Mouse (Mus musculus): ENCODE results near the gene Lrrc29. TPM values are rescaled to one million over a fixed set of nuclear protein-coding genes. Genes with fewer than 3 reads are reported as not detected.

Gene Lrrc29
- polyA plus RNA-seq, 1 experiment from 2014 or later: 2.6 TPM

GRCm38 (mm10) chr8:105264024-105264982, 61.8 kb downstream of the Lrrc29 start, which contains the start of the genes Tradd and Fbxl8:
TSS of gene Tradd (minus strand) at chr8:105264609.
TSS of gene Fbxl8 (plus strand) at chr8:105264648.
- Histone ChIP-seq H3K27ac (no peak within 1 kb of the TSS), H3K4me2 (peak within 1 kb of the TSS; percentile 82), H3K4me3 (replicated peaks) (peak within 1 kb of the TSS; percentile 60), H3K4me1 (peaks cover 44% of the 10 kb centered on the region), H3K27me3 (peaks cover 90% of the 10 kb centered on the region), H3K9ac (peak within 1 kb of the TSS; percentile 54), H3K9me3 (replicated peaks) (no peaks in the 10 kb centered on the region), H3K36me3 (no peaks in the 10 kb centered on the region)
- WGBS: 2% methylated on average over 54 of the region's 54 CpGs
- ATAC-seq (replicated peaks; ENCODE audit: low FRiP score): peak; percentile 71

GRCm38 (mm10) chr8:105263244-105263912, 62.7 kb downstream of the Lrrc29 start:
- no peak overlapping the region for H3K27ac ChIP-seq
- H3K9me3 ChIP-seq (replicated peaks): no peaks in the 10 kb centered on the region
- peaks cover 44% of the 10 kb centered on the region for H3K4me1 ChIP-seq
- no peaks in the 10 kb centered on the region for H3K36me3 ChIP-seq
- H3K27me3 ChIP-seq: peaks cover 90% of the 10 kb centered on the region
- H3K4me2 ChIP-seq: peak overlapping the region; percentile 82
- H3K4me3 ChIP-seq (replicated peaks): peak overlapping the region; percentile 60
- whole genome bisulfite sequencing: 40% methylated on average over 16 of the region's 16 CpGs
- H3K9ac ChIP-seq: no peak overlapping the region
- ATAC-seq (replicated peaks; ENCODE audit: low FRiP score): no peak

MicroRNAs encoded within 50 kb of the gene (microRNA counts, 519-probe panel; counts per million panel counts)
- 1,351 counts per million, percentile 6 among the panel's probes with 10 or more counts for microRNA mmu-miR-328

Small RNA genes within 50 kb of the gene (microRNA-seq; reads per million reads assigned to microRNA genes)
- gene Gm27320 (not detected), gene Mir328 (167 reads per million, percentile 63 among the genes with 10 or more reads in this experiment)

Other genes with a start within 250 kb of the Lrrc29 start
- not detected in 2 replicates for gene Ces3b, start 242.5 kb downstream of the Lrrc29 start, polyA plus RNA-seq (2015; fragmentation: Nextera tagmentation; extraction: Ambion mirVana)
- not detected in 2 replicates for gene Ces4a, start 194.5 kb downstream of the Lrrc29 start, polyA plus RNA-seq (2015; fragmentation: Nextera tagmentation; extraction: Ambion mirVana)
- 67.7 and 73.2 TPM in 2 replicates for gene Cbfb, start 155.6 kb downstream of the Lrrc29 start, polyA plus RNA-seq (2015; fragmentation: Nextera tagmentation; extraction: Ambion mirVana)
- gene D230025D16Rik, start 101.1 kb downstream of the Lrrc29 start, polyA plus RNA-seq (2015; fragmentation: Nextera tagmentation; extraction: Ambion mirVana): 23.8 and 25.2 TPM in 2 replicates
- 9.6 and 13.5 TPM in 2 replicates for gene B3gnt9, start 71.1 kb downstream of the Lrrc29 start, polyA plus RNA-seq (2015; fragmentation: Nextera tagmentation; extraction: Ambion mirVana)
- 20.0 and 24.2 TPM in 2 replicates for gene Tradd, start 61.7 kb downstream of the Lrrc29 start, polyA plus RNA-seq (2015; fragmentation: Nextera tagmentation; extraction: Ambion mirVana)
- 2.3 and 2.7 TPM in 2 replicates for gene Fbxl8, start 61.6 kb downstream of the Lrrc29 start, polyA plus RNA-seq (2015; fragmentation: Nextera tagmentation; extraction: Ambion mirVana)
- 0.12 and 0.13 TPM in 2 replicates for gene Hsf4, start 56.5 kb downstream of the Lrrc29 start, polyA plus RNA-seq (2015; fragmentation: Nextera tagmentation; extraction: Ambion mirVana)
- gene Nol3, start 50.1 kb downstream of the Lrrc29 start, polyA plus RNA-seq (2015; fragmentation: Nextera tagmentation; extraction: Ambion mirVana): 0.84 and 1.1 TPM in 2 replicates
- 10.6 and 12.6 TPM in 2 replicates for gene 4931428F04Rik, start 36.4 kb downstream of the Lrrc29 start, polyA plus RNA-seq (2015; fragmentation: Nextera tagmentation; extraction: Ambion mirVana)
- 21.6 and 25.4 TPM in 2 replicates for gene Exoc3l, start 30.2 kb downstream of the Lrrc29 start, polyA plus RNA-seq (2015; fragmentation: Nextera tagmentation; extraction: Ambion mirVana)
- gene E2f4, start 28.6 kb downstream of the Lrrc29 start, polyA plus RNA-seq (2015; fragmentation: Nextera tagmentation; extraction: Ambion mirVana): 88.8 and 103 TPM in 2 replicates
- 10.6 and 11.5 TPM in 2 replicates for gene Elmo3, start 20.7 kb downstream of the Lrrc29 start, polyA plus RNA-seq (2015; fragmentation: Nextera tagmentation; extraction: Ambion mirVana)
- 119 and 125 TPM in 2 replicates for gene Tmem208, start 76 bp upstream of the Lrrc29 start, polyA plus RNA-seq (2015; fragmentation: Nextera tagmentation; extraction: Ambion mirVana)
- 3.5 TPM in 2 replicates for gene Fhod1, start 21.7 kb upstream of the Lrrc29 start, polyA plus RNA-seq (2015; fragmentation: Nextera tagmentation; extraction: Ambion mirVana)
- 2.5 and 2.9 TPM in 2 replicates for gene Slc9a5, start 22.6 kb upstream of the Lrrc29 start, polyA plus RNA-seq (2015; fragmentation: Nextera tagmentation; extraction: Ambion mirVana)
- gene Plekhg4, start 47.0 kb upstream of the Lrrc29 start, polyA plus RNA-seq (2015; fragmentation: Nextera tagmentation; extraction: Ambion mirVana): 0.39 and 0.50 TPM in 2 replicates
- not detected in 2 replicates for gene Kctd19, start 87.2 kb upstream of the Lrrc29 start, polyA plus RNA-seq (2015; fragmentation: Nextera tagmentation; extraction: Ambion mirVana)
- 0.18 and 0.22 TPM in 2 replicates for gene Lrrc36, start 87.3 kb upstream of the Lrrc29 start, polyA plus RNA-seq (2015; fragmentation: Nextera tagmentation; extraction: Ambion mirVana)
- 30.7 and 38.3 TPM in 2 replicates for gene Tppp3, start 145.2 kb upstream of the Lrrc29 start, polyA plus RNA-seq (2015; fragmentation: Nextera tagmentation; extraction: Ambion mirVana)
- gene Zdhhc1, start 170.6 kb upstream of the Lrrc29 start, polyA plus RNA-seq (2015; fragmentation: Nextera tagmentation; extraction: Ambion mirVana): 39.2 and 43.7 TPM in 2 replicates
- 30.0 and 35.6 TPM in 2 replicates for gene Hsd11b2, start 192.5 kb upstream of the Lrrc29 start, polyA plus RNA-seq (2015; fragmentation: Nextera tagmentation; extraction: Ambion mirVana)
- 85.8 and 88.3 TPM in 2 replicates for gene Atp6v0d1, start 239.8 kb upstream of the Lrrc29 start, polyA plus RNA-seq (2015; fragmentation: Nextera tagmentation; extraction: Ambion mirVana)